Mouse (Mus musculus) embryonic fibroblast, embryonic 13.5 days (primary cell): ENCODE results near the gene I830077J02Rik. TPM values are rescaled to one million over a fixed set of nuclear protein-coding genes. Genes with fewer than 3 reads are reported as not detected.

Source experiments
- H3K27ac ChIP-seq: 2 replicates; pipeline ENCODE4 v1.5.1; 2012; ENCODE audit warnings: low read length, control low read depth, inconsistent platforms; ENCODE audit not compliant: insufficient read depth
- H3K4me1 ChIP-seq: 2 replicates; pipeline ENCODE4 v1.6.1; 2011; ENCODE audit warnings: low read length; ENCODE audit not compliant: control insufficient read depth, insufficient read depth
- H3K4me3 ChIP-seq: 2 replicates; pipeline ENCODE4 v1.5.1; 2011; ENCODE audit warnings: mild to moderate bottlenecking, control low read depth, low read length; ENCODE audit not compliant: insufficient read depth
- CTCF ChIP-seq: IDR thresholded peaks from 2 replicates; pipeline ENCODE4 v1.5.1; 2011; ENCODE audit warnings: mild to moderate bottlenecking, control low read depth, low read length, moderate library complexity, borderline replicate concordance; ENCODE audit not compliant: insufficient read depth
- POLR2A ChIP-seq: IDR thresholded peaks from 2 replicates; pipeline ENCODE4 v1.6.1; 2011; ENCODE audit warnings: low read depth, mild to moderate bottlenecking, control low read depth, low read length, moderate library complexity
- polyA plus RNA-seq: library from polyadenylated mRNA; stranded (reverse); fragments of >200 nt; gene quantifications from 2 replicates; pipeline ENCODE4 v1.2.4, GENCODE M21; 2011; ENCODE audit warnings: low read depth; ENCODE audit not compliant: missing spikeins, insufficient read length

The I830077J02Rik gene
- polyA plus RNA-seq, 1 experiment, result not detected

DNA sequence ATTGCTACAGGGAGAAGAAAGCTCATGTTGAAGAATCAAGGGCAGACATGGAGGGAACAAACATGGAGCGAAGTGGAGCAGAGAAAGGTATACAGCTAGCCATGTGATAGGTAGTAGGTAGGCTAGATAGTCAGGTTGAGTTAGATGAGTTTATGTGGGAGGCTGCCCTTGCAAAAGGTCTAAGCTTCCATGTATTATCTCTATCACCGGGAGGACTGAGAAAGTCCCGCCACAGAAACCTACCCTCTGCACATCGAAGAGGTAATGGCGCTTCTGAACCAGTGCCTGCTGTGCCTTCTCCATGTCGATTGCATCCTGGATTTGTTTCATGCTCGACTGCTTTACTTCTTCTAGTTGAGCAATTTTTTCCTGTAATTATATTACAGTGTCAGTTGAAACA, 18.9 kb upstream of the I830077J02Rik start:
- Histone ChIP-seq H3K4me3 (no peak overlapping the region), H3K27ac (no peak overlapping the region), H3K4me1 (no peaks in the 10 kb centered on the region)
- TF ChIP-seq CTCF, result no peak
- TF ChIP-seq POLR2A, result no peak

DNA sequence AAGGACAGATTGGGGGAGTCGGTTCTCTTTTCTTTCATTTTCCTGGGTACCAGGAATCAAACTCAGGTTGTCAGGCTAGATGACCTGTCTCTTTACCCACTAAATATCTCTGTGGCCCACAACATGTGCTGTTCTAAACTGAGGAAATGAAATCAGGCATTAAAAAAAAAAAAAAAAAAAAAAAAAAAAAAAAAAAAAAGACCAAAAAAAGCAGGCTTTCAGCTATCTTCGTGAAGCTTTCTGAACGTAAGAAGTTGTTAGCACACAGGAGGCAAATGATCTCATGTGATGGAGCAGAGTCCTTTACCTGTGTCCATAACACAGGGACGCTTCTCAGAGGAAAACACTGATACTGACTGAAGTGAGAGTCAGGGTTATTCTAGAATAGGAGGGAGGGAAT, 3.6 kb upstream of the I830077J02Rik start:
- Histone ChIP-seq H3K4me3 (no peak overlapping the region), H3K27ac (no peak overlapping the region), H3K4me1 (no peaks in the 10 kb centered on the region)
- TF ChIP-seq POLR2A, result no peak
- TF ChIP-seq CTCF, result no peak

DNA sequence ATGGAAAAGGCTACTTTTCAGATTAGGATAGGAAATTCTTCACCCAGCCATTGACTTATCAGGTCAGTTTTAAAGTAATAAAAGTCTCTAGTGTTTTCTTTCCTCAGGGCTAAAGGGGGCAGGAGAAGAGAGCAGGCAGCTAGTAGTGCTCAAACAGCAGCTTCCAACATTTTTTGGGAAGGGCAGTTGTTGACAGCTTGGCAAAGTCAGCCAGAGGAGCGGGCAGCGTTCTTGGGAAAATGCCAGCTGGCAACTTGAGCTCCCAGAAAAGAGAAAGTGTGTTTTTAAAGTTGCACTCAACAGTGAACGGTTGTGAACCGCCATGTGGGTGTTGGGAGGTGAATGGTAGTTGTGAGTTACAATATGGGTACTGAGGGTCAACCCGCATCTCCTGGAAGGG, 2.6 kb upstream of the I830077J02Rik start:
- TF ChIP-seq CTCF (no peak), POLR2A (no peak)
- Histone ChIP-seq H3K4me1 (no peaks in the 10 kb centered on the region), H3K27ac (no peak overlapping the region), H3K4me3 (no peak overlapping the region)

DNA sequence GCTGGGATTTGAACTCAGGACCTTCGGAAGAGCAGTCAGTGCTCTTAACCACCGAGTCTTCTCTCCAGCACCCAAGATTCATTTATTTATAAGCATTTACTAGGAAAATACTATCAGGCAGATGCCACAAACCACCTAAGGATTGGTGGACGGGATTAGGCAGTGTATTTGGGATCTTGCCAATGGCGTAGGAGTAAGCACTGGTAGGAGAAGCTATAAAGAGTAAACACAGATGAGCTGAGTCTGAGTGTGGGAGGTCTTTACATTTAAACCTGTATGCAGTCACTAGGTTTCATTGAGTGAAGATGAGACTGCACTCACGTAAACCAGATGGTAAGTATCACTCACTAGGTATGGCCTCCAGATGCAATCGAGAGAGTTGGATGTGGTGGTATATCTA, 1.5 kb upstream of the I830077J02Rik start:
- TF ChIP-seq POLR2A (no peak), CTCF (no peak)
- no peak overlapping the region for H3K4me3 ChIP-seq
- no peaks in the 10 kb centered on the region for H3K4me1 ChIP-seq
- no peak overlapping the region for H3K27ac ChIP-seq

DNA sequence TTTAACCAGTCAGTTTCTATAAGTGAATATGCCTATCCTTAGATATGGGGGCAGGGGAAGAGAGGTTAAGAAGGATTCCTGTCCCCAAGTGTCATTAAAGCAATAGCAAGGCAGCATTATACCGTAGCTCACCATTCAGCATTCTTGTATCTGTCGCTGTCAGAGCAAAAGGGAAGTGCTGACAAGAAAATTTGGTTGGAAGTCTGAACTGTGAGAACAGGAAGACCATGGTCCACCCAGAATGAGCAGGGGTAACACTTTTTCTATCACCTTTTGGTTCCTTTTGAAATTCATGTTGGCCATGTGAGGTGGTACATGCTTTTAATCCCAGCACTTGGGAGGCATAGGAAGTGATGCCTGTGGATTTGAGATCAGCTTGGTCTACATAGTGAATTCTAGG, 1.4 kb downstream of the I830077J02Rik start:
- no peak for TF ChIP-seq CTCF
- no peak for TF ChIP-seq POLR2A
- Histone ChIP-seq H3K4me1 (no peaks in the 10 kb centered on the region), H3K4me3 (no peak overlapping the region)

DNA sequence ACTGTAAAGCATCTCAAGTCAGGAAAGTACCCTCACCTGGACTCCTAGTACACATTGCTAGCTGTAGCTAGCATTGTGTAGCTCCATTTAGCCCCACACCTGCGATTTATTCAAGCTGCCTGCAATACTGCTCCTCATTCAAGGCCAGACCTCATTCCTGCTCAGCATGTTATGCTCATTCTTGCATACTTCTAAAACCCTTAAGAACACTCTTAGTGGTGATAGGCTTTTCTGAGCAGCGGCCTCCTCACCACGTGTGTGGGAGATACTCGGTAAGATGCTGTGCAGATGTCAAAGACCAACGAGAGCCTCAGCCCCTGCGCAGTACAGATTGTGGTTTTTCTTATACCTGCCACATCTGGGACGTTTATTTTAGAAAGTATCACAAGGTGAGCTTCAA, 2.6 kb downstream of the I830077J02Rik start:
- TF ChIP-seq CTCF (no peak), POLR2A (no peak)

More for the DNA sequence above, 1.4 kb downstream of the I830077J02Rik start:
- no peak overlapping the region for H3K27ac ChIP-seq

DNA sequence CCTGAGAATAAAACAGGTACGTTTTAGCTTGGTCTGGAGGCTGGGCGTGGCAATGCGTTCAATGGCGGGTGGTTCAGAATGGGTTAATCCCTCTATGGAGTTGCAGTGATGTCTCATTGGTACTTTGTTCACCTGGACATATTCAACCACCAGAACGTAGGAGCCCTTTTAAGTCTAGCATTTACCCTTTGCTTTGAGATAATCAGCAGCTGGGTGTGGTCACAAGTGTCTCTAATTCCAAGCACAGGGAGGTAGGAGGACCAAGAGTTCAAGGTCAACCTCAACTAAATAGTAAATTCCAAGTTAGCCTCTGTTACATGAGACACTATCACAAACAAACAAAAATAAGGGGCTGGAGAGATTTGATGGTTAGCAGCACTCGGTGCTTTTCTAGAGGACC, 3.7 kb downstream of the I830077J02Rik start:
- TF ChIP-seq CTCF (no peak), POLR2A (no peak)
- Histone ChIP-seq H3K27ac (no peak overlapping the region), H3K4me3 (no peak overlapping the region), H3K4me1 (no peaks in the 10 kb centered on the region)

More for the DNA sequence above, 2.6 kb downstream of the I830077J02Rik start:
- H3K4me3 ChIP-seq, result no peak overlapping the region
- H3K4me1 ChIP-seq, result no peaks in the 10 kb centered on the region
- no peak overlapping the region for H3K27ac ChIP-seq

DNA sequence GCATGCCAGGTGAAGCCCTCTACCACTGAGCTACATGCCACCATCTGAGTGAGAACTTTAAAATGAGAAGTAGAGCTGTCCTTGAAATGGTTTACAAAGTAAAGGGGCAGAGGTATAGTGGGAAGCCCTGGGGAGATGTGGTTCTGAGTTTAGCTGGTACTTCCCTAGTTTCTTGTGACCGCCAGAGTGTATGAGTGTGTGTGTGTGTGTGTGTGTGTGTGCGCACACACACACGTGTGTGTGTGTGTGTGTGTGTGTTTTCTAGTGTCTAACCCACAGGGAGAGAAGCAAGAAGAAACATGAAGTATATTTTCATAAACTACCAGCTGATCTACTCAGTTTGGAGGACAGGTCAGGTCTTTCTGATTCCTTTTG, 4.3 kb downstream of the I830077J02Rik start:
- Histone ChIP-seq H3K27ac (no peak overlapping the region), H3K4me1 (no peaks in the 10 kb centered on the region), H3K4me3 (no peak overlapping the region)
- TF ChIP-seq POLR2A (no peak), CTCF (no peak)

DNA sequence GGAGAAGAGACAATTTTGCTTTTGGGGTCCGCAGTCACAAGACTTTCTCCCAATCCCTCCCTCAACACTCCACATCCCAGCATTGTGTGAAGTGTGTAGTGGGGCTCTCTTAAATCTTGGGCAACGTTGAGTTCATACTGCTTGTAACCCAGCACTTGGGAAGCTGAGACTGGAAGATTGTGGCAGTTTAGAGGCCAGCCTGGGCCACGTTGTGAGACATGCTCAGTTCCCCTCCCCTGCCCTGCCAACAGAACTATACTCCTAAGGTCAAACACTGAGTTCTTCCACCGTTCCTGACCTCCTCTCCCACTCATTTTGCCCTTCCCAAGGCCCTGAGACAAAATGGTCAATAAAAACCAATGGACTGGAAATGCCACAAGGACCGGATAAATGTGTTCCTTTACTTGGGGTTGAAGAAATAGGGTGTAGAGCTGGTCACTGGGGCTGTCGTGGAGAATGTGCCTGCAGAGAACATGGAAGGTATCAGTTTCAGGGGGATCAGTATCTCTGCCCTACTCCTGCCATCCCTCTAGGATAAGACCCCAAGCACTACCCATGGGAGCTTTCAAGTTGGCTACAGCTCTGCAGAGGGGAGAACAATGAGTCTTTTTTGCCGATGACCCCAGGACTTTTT, 4.8 kb downstream of the I830077J02Rik start:
- no peak overlapping the region for H3K27ac ChIP-seq
- TF ChIP-seq POLR2A, result no peak
- no peak for TF ChIP-seq CTCF
- H3K4me3 ChIP-seq, result no peak overlapping the region

DNA sequence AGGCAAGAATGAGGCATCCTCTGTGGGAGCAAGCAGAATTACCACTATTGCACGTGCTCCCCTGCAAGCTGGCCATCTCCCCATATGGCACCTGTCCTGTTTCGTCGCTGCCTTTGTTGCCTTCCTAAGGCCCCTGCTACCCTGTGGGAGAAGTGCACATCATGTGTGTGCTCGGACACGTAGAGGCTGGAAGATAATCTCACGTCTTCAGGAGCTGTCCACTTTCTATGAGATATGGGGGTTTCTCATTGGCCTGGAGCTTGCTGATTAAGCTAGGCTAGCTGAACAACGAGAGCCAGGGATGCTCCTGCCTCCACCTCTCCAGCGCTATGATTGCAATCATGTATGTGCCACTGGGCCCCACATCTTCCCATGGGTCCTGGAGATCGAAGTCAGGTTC, 7.8 kb downstream of the I830077J02Rik start:
- no peak for TF ChIP-seq CTCF
- TF ChIP-seq POLR2A, result no peak
- no peak overlapping the region for H3K27ac ChIP-seq
- no peak overlapping the region for H3K4me3 ChIP-seq
- no peaks in the 10 kb centered on the region for H3K4me1 ChIP-seq

More for the DNA sequence above, 4.8 kb downstream of the I830077J02Rik start:
- H3K4me1 ChIP-seq, result no peaks in the 10 kb centered on the region
